Mouse (Mus musculus) C2C12 (cell line): Measurements from ENCODE around the gene Ccser1.

Experiments used
- CTCF ChIP-seq: IDR thresholded peaks from one replicate; pipeline ENCODE4 v1.5.1; 2011; ENCODE audit not compliant: control insufficient read depth, insufficient read depth, insufficient read length
- MAX ChIP-seq: IDR thresholded peaks from one replicate; pipeline ENCODE4 v1.6.1; 2011; ENCODE audit warnings: mild to moderate bottlenecking, control low read depth
- MYOD1 ChIP-seq: IDR thresholded peaks from one replicate; pipeline ENCODE4 v1.6.1; 2011; ENCODE audit warnings: low read depth; ENCODE audit not compliant: control insufficient read depth, insufficient read length
- MYOG ChIP-seq: IDR thresholded peaks from one replicate; pipeline ENCODE4 v1.6.1; 2011; ENCODE audit not compliant: control insufficient read depth, insufficient read length; ENCODE audit errors: extremely low read depth
- USF1 ChIP-seq: IDR thresholded peaks from one replicate; pipeline ENCODE4 v1.6.1; 2011; ENCODE audit warnings: low read depth, mild to moderate bottlenecking, control low read depth, moderate library complexity

DNA sequence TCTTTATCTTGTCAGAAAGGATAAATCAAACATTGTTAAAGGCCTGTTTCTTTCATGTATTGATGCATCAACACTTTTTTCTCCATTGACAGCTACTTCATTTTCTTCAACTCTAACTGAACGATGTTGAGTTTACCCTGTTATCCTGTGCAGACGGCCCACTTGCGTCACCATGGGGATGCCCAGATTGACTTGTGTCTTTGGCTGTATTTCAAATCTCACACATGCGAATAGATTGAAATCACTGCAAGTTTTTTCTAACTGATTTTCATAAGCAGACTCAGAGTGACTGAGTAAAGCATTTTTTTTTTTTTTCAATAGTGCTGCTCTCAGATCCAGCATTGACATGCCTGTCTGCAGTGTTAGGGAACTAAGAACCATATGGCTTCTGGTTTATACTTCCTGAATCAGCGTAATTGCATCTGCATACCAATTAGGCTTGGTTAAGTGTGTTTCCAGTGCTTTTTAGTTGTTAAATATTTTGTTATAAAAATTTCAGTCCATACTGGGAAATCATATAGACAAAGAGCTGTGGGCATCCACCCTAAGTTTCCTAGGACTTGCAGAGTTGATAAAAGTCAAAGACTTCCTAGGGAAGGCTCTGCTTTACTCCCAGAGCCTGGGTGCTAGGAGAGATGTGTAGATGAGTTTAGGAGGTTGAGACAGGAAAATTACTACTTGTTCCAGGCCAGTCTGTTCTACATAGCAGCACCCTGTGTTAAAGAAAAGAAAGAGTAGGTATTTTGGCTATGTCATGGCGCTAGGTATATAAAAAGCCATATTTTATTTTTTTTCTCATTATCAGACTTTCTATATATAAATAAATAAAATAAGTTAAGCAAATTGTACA lies 116.3 kb downstream of the Ccser1 start:
- TF ChIP-seq CTCF = no peak
- TF ChIP-seq USF1 = no peak
- no peak for TF ChIP-seq MAX
- no peak for TF ChIP-seq MYOG
- TF ChIP-seq MYOD1 = no peak
